Mouse (Mus musculus): ENCODE data around the gene Efcab3.

- no peak for TF ChIP-seq REST (IDR thresholded peaks at IDR 0.05; ENCODE audit: insufficient read depth, insufficient read length)
- no peak for TF ChIP-seq MYOG (IDR thresholded peaks at IDR 0.05; ENCODE audit: control insufficient read depth in 1 of 3, insufficient read depth in 1 of 3, insufficient read length in 2 of 3, low read depth in 2 of 3)
- TF ChIP-seq POLR2A (IDR thresholded peaks at IDR 0.05; ENCODE audit: insufficient read length, low read depth), result no peak
- TF ChIP-seq TCF12 (IDR thresholded peaks at IDR 0.05; ENCODE audit: insufficient read depth, poor library complexity, severe bottlenecking), result no peak
- no peak for TF ChIP-seq POLR2AphosphoS2 (IDR thresholded peaks at IDR 0.05; ENCODE audit: insufficient read length, low read depth)
- no peak for TF ChIP-seq USF1 (IDR thresholded peaks at IDR 0.05; ENCODE audit: low read depth)
- no peak for TF ChIP-seq CEBPB (IDR thresholded peaks at IDR 0.05; ENCODE audit: insufficient read depth, poor library complexity, severe bottlenecking)
- no peak for TF ChIP-seq E2F4 (IDR thresholded peaks at IDR 0.05; ENCODE audit: insufficient read depth)
Observed at GRCm38 (mm10) chr11:105159673-105160360, 96.4 kb downstream of the Efcab3 start.

Measured in myocyte (in vitro differentiated cells).